Mouse (Mus musculus): ENCODE results near the gene Ksr1.
A peak's percentile ranks its signal among the peaks of the same experiment; 100 is the strongest.

The Ksr1 gene

DNA sequence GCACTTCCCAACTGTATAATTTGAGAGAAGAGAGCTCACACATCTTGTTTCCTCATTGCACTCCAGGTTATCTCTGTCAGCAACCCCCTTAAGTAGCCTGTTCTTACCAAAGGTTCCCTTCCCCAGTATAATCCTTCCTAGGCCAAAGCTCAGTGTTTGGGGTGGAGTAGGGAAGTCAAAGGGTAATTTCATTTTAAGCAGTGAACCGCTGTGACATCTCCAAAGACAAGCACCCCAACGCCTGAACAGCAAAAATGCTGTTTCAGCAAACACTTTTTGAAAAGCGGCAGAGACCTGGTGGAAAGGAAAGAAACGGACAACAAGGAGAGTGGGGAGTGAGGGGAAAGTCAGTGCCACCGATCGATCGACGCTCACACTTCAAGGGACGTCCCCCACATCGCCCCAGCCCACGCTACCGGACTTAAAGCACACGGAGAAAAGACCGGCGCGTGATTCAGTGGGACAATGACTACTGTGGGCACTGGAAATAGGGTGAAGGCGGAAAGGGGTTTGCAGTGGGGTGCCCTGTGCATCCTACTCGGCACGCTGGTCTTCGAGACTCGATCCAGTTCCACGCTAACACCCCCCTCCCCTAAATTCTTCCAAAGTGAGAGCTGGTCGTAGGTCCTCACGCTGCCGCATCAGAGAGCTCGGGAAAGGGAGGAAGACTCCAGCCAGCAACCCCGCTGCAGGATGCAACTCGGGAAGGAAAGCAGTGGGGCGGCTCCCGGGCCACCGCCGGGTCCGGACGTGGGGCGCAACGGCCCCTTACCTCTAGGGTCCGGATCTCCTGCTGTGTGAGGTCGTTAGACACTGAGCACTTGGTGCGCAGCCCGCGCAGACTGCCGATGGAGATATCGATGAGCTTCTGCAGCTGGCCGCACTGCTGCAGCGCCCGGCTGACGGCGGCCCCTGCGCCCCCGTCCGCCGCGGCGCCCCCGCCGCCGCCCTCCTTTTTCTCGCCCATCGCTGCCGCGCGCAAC is 633 bp downstream of the Ksr1 start:
- peak; percentile 28 for DNase-seq

- peak; percentile 46 for DNase-seq
These were observed 1.5 kb downstream of the Ksr1 start for GRCm38 (mm10) chr11:79144741-79145140.

- no peak for DNase-seq
These were observed 2.1 kb downstream of the Ksr1 start for GRCm38 (mm10) chr11:79144043-79144591.

DNA sequence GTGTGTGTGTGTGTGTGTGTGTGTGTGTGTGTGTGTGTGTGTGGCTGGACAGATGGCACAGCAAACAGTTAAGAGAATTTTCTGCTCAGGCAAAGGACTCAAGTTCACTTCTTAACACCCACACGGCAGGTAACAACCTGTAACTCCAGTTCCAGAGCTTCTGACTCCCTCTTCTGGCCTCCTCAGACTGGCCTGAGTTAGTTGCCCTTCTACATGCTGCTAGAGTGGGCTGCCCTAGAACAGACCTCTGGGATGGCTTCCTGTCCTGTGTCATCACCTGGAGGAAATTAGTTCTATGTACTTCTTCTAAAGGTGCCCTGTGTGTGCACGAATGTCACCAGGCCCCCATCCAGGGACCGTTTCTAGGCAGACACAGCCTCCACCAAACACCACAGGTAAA is 2.9 kb downstream of the Ksr1 start:
- DNase-seq = no peak

DNA sequence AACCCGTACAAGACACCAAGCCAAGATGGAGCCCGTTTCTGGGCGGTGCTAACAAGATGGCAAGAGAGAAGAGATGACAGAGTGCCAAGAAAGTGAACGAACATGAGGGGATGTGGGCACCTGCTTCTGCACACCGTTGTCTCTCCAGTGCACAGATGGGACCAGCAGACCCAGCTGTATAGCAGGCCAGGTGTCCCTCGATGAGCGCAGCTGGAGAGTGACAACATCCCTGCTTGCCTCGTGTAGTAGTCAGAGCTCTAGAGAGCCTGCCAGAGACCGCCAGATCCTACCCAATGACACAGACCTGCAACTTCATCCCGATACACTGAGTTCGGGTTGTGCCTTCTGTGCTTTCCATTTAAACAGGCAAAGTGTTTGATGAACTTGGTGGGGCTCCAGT is 3.8 kb downstream of the Ksr1 start:
- no peak for DNase-seq

DNA sequence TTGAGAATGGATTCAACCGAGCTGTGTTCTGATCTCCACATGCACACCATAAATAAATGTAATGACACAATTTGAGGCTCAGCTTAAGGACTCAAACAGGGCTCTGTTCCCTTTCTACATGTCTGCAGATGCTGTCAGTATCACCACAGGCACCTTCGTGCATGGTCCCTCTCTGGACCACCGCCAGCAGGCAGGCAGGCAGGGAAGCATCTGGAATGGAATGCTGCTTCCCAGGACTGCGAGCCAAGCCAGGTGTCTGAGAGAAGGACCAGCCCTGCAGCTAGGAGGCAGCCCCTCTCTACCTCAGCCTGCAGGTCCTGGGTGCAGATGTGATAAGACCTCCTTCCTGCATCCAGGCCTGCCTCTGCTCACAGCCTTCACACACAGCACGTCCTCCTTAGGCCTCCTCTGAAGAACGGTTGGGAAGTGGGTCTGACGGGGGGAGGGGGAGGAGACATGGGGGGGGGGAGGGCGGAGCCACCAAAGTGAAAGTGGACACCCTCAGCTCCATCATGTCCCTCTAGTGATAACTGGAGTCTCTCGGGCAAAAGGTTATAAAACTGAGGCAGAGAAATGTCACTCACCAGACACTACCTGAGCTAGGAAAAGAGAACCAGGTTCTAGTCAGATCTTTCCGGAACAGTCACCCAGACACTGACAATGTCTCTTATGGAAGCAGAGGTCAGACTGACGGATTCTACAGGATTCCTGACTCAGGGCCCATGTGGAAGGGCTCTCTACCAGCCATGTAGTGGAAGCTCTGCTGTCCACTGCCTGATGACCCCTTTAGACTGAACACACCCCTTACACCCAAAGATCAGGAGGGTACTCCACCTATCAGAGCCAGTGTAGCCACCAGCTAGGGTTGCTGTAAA is 4.7 kb downstream of the Ksr1 start:
- no peak for DNase-seq

- no peak for DNase-seq
These were observed 5.7 kb downstream of the Ksr1 start for GRCm38 (mm10) chr11:79140511-79140888.

- peak; percentile 65 for DNase-seq
These were observed 6.2 kb downstream of the Ksr1 start for GRCm38 (mm10) chr11:79139878-79140510.

GRCm38 (mm10) chr11:79138621-79139020 is 7.6 kb downstream of the Ksr1 start:
- DNase-seq = no peak

DNA sequence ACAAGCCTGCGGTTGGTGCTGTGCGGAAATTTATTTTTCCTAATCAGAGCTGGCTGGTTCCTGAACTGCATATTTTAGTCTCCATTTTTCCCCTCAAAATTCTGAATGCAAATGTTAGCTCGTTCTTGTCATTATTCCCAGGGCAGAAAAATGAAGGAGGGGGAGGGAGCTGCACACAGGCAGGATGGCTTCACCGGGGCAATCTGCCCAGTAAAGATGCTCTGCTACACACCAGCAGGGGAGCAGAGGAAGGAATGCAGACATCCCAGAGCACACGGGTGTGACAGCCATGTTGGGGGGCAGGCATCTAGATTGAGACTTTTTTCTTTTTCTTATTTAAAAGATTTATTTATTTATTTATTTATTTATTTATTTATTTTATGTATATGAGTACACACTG is 9.0 kb downstream of the Ksr1 start:
- DNase-seq = no peak

DNA sequence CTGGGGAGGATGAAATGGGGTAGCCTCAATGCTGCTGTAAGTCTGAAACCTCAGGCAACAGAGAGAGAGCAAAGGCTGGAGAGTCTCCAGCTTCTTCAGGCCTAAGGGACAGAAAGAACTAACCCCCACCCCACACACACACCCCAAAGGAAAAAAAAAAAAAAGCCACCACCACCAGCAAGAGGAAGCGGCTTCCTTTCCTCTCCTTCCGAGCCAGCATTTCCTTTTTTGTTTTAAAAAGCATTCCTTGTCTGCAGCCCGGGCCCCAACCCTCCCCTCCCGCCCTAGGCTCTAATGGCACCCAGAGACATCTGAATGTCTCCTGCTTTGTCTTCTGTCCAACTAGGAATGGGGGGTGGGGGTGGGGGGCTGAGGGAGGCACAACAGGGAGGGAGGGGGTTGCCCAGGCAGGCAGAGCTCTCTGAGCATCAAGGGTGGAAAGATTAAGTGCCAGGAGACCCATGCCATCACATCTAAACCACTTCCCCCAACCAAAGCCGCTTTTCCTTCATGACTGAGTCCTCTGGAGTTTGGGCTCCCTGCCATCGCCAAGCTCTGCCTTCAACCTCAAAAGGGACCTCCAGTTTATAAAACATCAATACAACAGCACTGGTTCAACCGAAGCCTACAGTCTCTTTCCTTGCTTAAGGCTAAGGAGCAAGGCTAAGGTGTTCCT is 10.4 kb downstream of the Ksr1 start:
- no peak for DNase-seq

- DNase-seq = no peak
These were observed 11.1 kb downstream of the Ksr1 start for GRCm38 (mm10) chr11:79135105-79135503.

DNA sequence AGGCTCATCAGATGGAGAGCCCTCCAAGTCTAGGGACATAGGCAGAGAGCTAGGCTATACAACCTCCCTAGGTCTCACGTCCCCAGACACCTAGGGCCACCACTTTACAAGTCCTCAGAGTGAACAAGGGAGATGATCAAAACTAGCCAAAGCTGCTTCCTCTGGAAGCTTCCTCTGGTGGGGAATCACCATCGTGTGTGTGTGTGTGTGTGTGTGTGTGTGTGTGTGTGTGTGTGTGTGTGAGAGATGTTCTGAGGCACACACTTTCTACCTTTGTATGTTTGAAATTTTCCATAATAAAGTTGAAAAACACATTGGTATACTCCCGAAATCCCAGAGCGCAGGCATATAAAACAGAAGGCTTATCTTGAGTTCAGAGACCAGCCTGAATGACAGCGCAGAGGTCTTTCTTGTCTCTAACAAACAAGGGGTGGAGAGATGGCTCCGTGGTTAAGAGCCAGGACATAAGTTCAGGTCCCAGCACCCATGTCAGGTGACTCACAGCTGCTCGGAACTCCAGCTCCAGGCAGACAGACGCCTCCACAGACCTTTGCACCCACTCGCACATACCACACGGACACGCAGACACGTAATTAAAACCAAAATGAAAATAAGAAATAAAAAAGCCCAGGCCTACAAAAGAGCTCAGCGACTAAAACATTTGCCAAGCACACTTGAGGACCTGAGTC is 11.6 kb downstream of the Ksr1 start:
- DNase-seq = no peak

DNA sequence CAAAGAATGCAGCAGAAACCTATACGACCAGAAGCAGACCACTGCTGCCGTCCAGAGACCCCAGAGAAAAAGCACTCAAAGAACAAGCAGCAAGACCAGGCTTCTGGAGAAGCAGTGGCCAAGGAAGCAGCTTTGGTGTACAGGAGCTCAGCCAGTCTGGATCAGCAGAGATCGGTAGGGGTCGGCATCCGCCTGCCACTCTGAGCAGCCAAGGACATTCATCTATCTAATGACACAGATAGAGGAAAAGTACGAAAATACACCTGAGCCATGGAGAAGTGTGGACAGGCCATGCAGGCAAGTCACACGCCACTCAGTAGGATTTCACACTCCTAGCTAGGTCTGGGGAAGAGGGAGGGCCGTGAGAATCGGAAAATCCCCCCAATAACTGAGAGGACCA is 12.2 kb downstream of the Ksr1 start:
- DNase-seq = no peak

DNA sequence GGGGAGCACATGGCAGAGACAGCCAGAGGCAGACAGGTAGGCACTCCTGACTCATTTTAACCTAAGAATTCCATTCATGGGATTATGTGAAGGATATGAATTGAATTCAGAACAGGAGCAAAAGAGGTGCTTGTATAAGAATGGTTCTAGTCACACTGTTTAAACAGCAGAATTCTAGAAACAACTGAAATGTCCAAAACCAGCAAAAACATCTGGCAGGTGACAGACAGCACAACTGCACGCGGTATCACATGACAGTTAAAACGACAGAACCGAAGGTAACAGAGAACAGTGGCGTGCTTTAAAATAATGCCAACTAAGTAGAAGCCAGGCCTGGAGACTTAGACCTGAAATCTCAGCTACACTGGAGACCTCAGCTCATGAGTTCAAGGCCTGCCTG is 13.2 kb downstream of the Ksr1 start:
- no peak for DNase-seq

GRCm38 (mm10) chr11:79131949-79132411 is 14.2 kb downstream of the Ksr1 start:
- no peak for DNase-seq

DNA sequence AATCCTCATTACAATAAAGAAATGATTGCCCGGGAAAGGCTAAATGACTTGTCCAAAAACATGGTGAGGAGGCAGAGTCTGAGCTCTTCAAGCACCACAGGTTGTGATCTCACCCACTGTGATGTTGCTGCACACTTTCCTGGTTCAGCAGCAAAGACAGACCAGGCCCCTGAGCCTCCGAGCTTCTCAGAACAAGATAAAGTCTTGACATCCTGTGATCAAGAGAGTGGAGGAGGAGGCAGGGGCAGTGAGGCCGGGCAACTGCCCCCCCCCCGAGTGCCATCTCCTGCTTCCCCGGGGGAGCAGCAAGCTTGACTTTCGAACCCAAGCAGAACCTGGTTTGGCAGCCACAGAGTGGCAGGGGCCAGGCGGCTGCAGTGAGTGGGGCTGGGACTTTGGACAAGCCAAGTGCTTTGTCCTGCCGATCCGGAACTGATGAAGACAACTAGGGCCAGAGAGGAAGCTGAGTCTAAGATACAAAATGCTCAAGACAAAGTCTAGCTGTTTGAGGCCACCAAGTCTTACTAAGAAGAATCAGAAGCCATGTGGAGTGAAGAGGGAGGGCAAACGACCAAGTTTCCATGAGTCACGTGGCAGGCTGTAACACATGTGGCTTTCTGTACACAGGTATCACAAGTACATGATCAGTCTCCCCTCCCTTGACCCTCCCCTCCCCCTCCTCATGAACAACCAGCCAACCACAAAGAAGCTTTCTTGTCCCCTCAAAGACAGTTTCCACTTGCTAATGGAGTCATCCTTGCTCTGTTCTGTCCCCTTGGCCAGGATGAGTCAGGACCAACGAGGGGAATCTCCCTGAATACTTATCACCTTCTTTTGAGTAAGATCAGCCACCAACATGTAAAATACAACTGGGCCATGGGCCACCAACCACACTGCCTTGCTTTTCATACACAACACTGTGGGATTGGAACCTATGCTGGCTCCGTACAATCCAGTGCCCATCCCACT is 16.5 kb downstream of the Ksr1 start:
- DNase-seq = no peak

DNA sequence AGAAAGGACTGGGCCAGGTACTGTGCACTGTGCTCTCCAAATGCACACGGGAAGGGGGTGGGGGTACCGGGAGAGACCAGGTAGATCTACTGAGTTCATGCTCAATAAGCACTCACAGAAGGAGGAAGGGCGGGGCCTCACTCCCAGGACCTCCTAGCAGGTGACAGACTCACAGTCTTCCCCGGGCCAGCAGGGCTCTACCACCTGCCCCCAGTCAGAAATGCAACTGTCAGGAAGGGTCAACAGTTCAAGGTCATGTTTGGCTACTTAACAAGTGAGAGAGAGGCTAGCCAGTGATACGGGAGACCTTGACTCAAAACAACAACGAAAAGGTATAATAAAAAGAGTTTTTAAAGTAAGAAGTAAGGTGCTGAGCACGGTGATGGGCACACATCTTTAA is 18.0 kb downstream of the Ksr1 start:
- DNase-seq = no peak

GRCm38 (mm10) chr11:79126963-79127362 is 19.2 kb downstream of the Ksr1 start:
- DNase-seq = no peak

GRCm38 (mm10) chr11:79125775-79126174 is 20.4 kb downstream of the Ksr1 start:
- no peak for DNase-seq

All from lung, postnatal 36 days (tissue).